Mouse (Mus musculus) hindbrain, embryonic 15.5 days (tissue): ENCODE data around the gene Sorl1. TPM values are rescaled to one million over a fixed set of nuclear protein-coding genes. Genes with fewer than 3 reads are reported as not detected.
A peak's percentile ranks its signal among the peaks of the same experiment; 100 is the strongest.
"Not testable (repeated sequence)": the region's sequence is repeated elsewhere in the genome, so short reads cannot be mapped to it uniquely, and the experiment has no call there.

Experiments
- ATAC-seq: fragments of 200-750 bp; cut with Nextera tagmentation; 2 replicates; pipeline ENCODE4 v1.8.0; 2017; ENCODE audit warnings: low read depth, moderate number of reproducible peaks, moderate TSS enrichment; ENCODE audit not compliant: low FRiP score
- H3K27ac ChIP-seq: fragments of 300-500 bp; sonication (generic); replicated peaks from 2 replicates; pipeline ENCODE4 v1.5.1; 2015; ENCODE audit warnings: mild to moderate bottlenecking, inconsistent platforms
- H3K27me3 ChIP-seq: fragments of 300-500 bp; sonication (generic); 2 replicates; pipeline ENCODE4 v1.6.1; 2015; ENCODE audit warnings: control low read depth, inconsistent platforms
- H3K36me3 ChIP-seq: fragments of 300-500 bp; sonication (generic); 2 replicates; pipeline ENCODE4 v1.6.1; 2015; ENCODE audit warnings: control low read depth, inconsistent platforms
- H3K4me1 ChIP-seq: fragments of 300-500 bp; sonication (generic); replicated peaks from 2 replicates; pipeline ENCODE4 v1.6.1; 2015; ENCODE audit warnings: control low read depth, inconsistent platforms
- H3K4me2 ChIP-seq: fragments of 300-500 bp; sonication (generic); 2 replicates; pipeline ENCODE4 v1.6.1; 2015; ENCODE audit warnings: moderate library complexity, mild to moderate bottlenecking, inconsistent platforms
- H3K4me3 ChIP-seq: fragments of 300-500 bp; sonication (generic); 2 replicates; pipeline ENCODE4 v1.5.1; 2015; ENCODE audit warnings: mild to moderate bottlenecking, inconsistent platforms
- H3K9ac ChIP-seq: fragments of 300-500 bp; sonication (generic); 2 replicates; pipeline ENCODE4 v1.6.1; 2015; ENCODE audit warnings: inconsistent platforms
- H3K9me3 ChIP-seq: fragments of 300-500 bp; sonication (generic); 2 replicates; pipeline ENCODE4 v1.6.1; 2016; ENCODE audit warnings: control low read depth, inconsistent platforms
- WGBS: fragments of 180-500 bp; shearing (Covaris S2); methylation state at CpG from one replicate; pipeline ENCODE4 v1.1.7; 2015; 5-methylcytosine and 5-hydroxymethylcytosine counted together
- polyA plus RNA-seq: library from polyadenylated mRNA; unstranded; fragments of >200 nt; fragmentation: Nextera tagmentation; extraction: Ambion mirVana; gene quantifications from 2 replicates; pipeline ENCODE4 v1.2.1, GENCODE M21; 2015

Sorl1 gene
- polyA plus RNA-seq, 1 experiment from 2014 or later: 12.4 TPM

- ATAC-seq: no peak
- H3K4me1 ChIP-seq: 0 out of 2 replicates have a peak, but pooled peaks cover under 1% of the 10 kb centered on the region
- H3K9ac ChIP-seq: no peak overlapping the region
- no peaks in the 10 kb centered on the region for H3K36me3 ChIP-seq
- H3K27me3 ChIP-seq: no peaks in the 10 kb centered on the region
- H3K4me3 ChIP-seq: no peak overlapping the region
- WGBS: 76% methylated on average over 8 of the region's 8 CpGs
- H3K27ac ChIP-seq: no peak overlapping the region
- H3K4me2 ChIP-seq: no peak overlapping the region
- H3K9me3 ChIP-seq: no peaks in the 10 kb centered on the region
Measured at GRCm38 (mm10) chr9:42062269-42062668, 61.8 kb downstream of the Sorl1 start.

DNA sequence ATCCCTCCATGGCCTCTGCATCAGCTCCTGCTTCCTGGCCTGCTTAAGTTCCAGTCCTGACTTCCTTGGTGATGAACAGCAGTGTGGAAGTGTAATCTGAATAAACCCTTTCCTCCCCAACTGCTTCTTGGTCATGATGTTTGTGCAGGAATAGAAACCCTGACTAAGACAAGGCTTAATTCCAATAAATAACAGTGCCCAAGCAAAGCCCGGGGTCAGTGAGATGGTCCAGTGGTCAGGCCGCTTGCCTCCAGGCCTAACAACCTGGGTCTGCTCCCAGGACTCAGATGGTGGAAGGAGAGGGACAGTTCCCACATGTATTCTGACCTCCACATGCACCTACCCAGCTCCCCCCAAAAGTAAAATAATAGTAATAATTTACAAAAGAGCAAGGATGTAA is 65.1 kb downstream of the Sorl1 start:
- not testable (repeated sequence) for H3K27me3 ChIP-seq, H3K4me3 ChIP-seq, H3K9ac ChIP-seq, ATAC-seq, H3K27ac ChIP-seq, H3K36me3 ChIP-seq, H3K4me2 ChIP-seq, H3K9me3 ChIP-seq
- WGBS: 91% methylated on average over 2 of the region's 2 CpGs
- peaks cover 16% of the 10 kb centered on the region for H3K4me1 ChIP-seq

- Histone ChIP-seq H3K4me1 (peaks cover 25% of the 10 kb centered on the region), H3K9ac (no peak overlapping the region), H3K4me2 (no peak overlapping the region), H3K4me3 (no peak overlapping the region), H3K9me3 (no peaks in the 10 kb centered on the region), H3K27me3 (no peaks in the 10 kb centered on the region), H3K27ac (no peak overlapping the region), H3K36me3 (no peaks in the 10 kb centered on the region)
- no peak for ATAC-seq
- WGBS: 92% methylated on average over 5 of the region's 5 CpGs
Measured at GRCm38 (mm10) chr9:42056591-42056990, 67.5 kb downstream of the Sorl1 start.

- WGBS: 76% methylated on average over 4 of the region's 4 CpGs
- Histone ChIP-seq H3K9me3 (no peaks in the 10 kb centered on the region), H3K27ac (peak overlapping the region; percentile 70), H3K27me3 (no peaks in the 10 kb centered on the region), H3K4me1 (peaks cover 25% of the 10 kb centered on the region), H3K9ac (no peak overlapping the region), H3K36me3 (no peaks in the 10 kb centered on the region), H3K4me2 (no peak overlapping the region), H3K4me3 (no peak overlapping the region)
- no peak for ATAC-seq
Measured at GRCm38 (mm10) chr9:42055378-42055777, 68.7 kb downstream of the Sorl1 start.

DNA sequence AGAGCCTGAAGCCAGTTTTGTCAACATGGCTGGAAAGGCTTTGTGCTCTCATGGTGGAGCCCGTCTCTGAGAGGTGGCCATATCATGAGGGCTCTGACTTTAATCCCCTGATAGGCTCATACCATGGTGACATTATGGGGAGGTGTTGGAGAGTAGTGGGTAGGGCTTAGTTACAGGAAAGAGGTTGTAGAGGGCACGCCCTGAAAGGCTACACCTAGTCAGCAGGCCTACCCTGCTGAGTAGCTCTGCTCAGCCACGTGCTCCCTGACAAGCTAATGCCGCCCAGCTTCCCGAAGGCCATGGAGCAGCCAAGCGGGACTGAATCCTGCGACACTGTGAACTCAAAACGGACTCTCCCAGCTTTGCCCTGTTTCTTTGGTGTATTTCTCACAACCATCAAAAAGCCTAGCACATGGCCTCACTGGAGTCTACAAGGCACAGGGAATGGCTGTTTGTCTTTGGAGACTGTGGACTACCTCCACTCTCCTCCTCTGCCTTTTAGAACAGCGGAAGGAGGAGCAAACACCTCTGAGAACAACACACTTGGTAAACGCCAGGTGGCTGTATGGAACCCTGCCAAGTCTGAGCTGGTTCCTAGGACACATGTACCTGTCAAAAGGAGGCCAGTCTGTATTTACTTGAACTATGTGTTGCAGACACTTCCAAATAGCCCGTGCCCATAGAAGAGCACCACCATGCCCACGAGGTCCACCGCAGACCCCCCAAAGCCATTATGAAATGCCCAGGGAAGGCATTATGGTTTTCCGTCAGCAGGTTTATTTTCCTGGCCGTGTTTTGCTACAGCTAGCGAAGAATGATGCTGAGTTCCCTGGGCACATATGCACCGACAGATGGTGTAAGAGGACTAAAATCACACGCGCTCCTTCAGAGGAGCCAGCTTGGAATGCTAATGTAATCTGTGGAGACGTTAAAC is 69.5 kb downstream of the Sorl1 start:
- no peaks in the 10 kb centered on the region for H3K27me3 ChIP-seq
- H3K27ac ChIP-seq: peak overlapping the region; percentile 70
- H3K9me3 ChIP-seq: no peaks in the 10 kb centered on the region
- H3K36me3 ChIP-seq: no peaks in the 10 kb centered on the region
- H3K4me2 ChIP-seq: no peak overlapping the region
- peak; percentile 76 for ATAC-seq
- no peak overlapping the region for H3K4me3 ChIP-seq
- no peak overlapping the region for H3K9ac ChIP-seq
- peaks cover 25% of the 10 kb centered on the region for H3K4me1 ChIP-seq
- 48% methylated on average over 20 of the region's 20 CpGs for WGBS

- ATAC-seq: no peak
- no peaks in the 10 kb centered on the region for H3K9me3 ChIP-seq
- no peak overlapping the region; the same call in 1 of the 2 replicates for H3K27ac ChIP-seq
- H3K36me3 ChIP-seq: no peaks in the 10 kb centered on the region
- 52% methylated on average over 12 of the region's 12 CpGs for WGBS
- H3K4me2 ChIP-seq: no peak overlapping the region
- H3K27me3 ChIP-seq: no peaks in the 10 kb centered on the region
- H3K4me3 ChIP-seq: no peak overlapping the region
- no peak overlapping the region for H3K9ac ChIP-seq
- H3K4me1 ChIP-seq: peaks cover 25% of the 10 kb centered on the region
Measured at GRCm38 (mm10) chr9:42053591-42054190, 70.4 kb downstream of the Sorl1 start.

GRCm38 (mm10) chr9:42052713-42053356 is 71.3 kb downstream of the Sorl1 start:
- WGBS: 68% methylated on average over 12 of the region's 12 CpGs
- no peak overlapping the region for H3K4me2 ChIP-seq
- no peak overlapping the region for H3K9ac ChIP-seq
- H3K4me1 ChIP-seq: peaks cover 32% of the 10 kb centered on the region
- no peaks in the 10 kb centered on the region for H3K27me3 ChIP-seq
- no peaks in the 10 kb centered on the region for H3K9me3 ChIP-seq
- H3K36me3 ChIP-seq: no peaks in the 10 kb centered on the region
- H3K27ac ChIP-seq: no peak overlapping the region
- ATAC-seq: no peak
- H3K4me3 ChIP-seq: no peak overlapping the region

GRCm38 (mm10) chr9:42048542-42048941 is 75.6 kb downstream of the Sorl1 start:
- Histone ChIP-seq H3K9ac (no peak overlapping the region), H3K4me3 (no peak overlapping the region), H3K9me3 (no peaks in the 10 kb centered on the region), H3K27ac (no peak overlapping the region), H3K27me3 (no peaks in the 10 kb centered on the region), H3K4me2 (no peak overlapping the region), H3K4me1 (peaks cover 14% of the 10 kb centered on the region), H3K36me3 (peaks cover 5% of the 10 kb centered on the region; the same call in 1 of the 2 replicates)
- WGBS: 52% methylated on average over 2 of the region's 2 CpGs
- ATAC-seq: no peak

DNA sequence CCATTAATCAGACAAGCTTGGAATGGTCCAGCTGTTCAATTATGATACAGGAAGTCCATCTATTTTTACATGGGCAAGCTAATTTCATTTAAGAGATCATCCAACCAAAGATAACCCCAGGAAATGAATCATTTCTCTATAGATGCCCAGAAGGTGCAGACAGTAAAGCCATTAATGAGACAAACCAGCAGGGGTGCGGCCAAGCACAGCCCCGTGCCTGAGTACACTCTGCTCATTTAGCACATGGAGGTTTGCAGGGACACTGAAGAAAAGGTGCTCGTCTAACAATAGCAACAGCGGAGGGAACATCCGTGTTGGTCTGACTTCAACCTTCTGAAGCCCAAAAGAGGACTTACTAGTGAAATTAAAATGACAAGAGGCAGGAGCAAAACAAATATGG is 76.3 kb downstream of the Sorl1 start:
- Histone ChIP-seq H3K9ac (no peak overlapping the region), H3K27me3 (no peaks in the 10 kb centered on the region), H3K4me1 (peaks cover 9% of the 10 kb centered on the region), H3K9me3 (no peaks in the 10 kb centered on the region), H3K27ac (no peak overlapping the region), H3K4me2 (no peak overlapping the region), H3K4me3 (no peak overlapping the region), H3K36me3 (peaks cover 8% of the 10 kb centered on the region)
- ATAC-seq: no peak
- WGBS: 60% methylated on average over 5 of the region's 5 CpGs

- Histone ChIP-seq H3K27me3 (no peaks in the 10 kb centered on the region), H3K27ac (no peak overlapping the region), H3K4me3 (no peak overlapping the region), H3K4me1 (peaks cover 9% of the 10 kb centered on the region), H3K9ac (no peak overlapping the region), H3K9me3 (no peaks in the 10 kb centered on the region), H3K4me2 (no peak overlapping the region), H3K36me3 (peaks cover 8% of the 10 kb centered on the region)
- WGBS: 91% methylated on average over 11 of the region's 11 CpGs
- no peak for ATAC-seq
Measured at GRCm38 (mm10) chr9:42046248-42046647, 77.8 kb downstream of the Sorl1 start.

GRCm38 (mm10) chr9:42044651-42045050 is 79.4 kb downstream of the Sorl1 start:
- Histone ChIP-seq H3K4me2 (no peak overlapping the region), H3K36me3 (peaks cover 8% of the 10 kb centered on the region), H3K9ac (no peak overlapping the region), H3K9me3 (no peaks in the 10 kb centered on the region), H3K4me1 (peaks cover 12% of the 10 kb centered on the region), H3K27ac (no peak overlapping the region), H3K4me3 (no peak overlapping the region), H3K27me3 (no peaks in the 10 kb centered on the region)
- ATAC-seq: no peak
- WGBS: 90% methylated on average over 8 of the region's 8 CpGs

- 92% methylated on average over 8 of the region's 8 CpGs for WGBS
- no peaks in the 10 kb centered on the region for H3K9me3 ChIP-seq
- ATAC-seq: no peak
- H3K27me3 ChIP-seq: no peaks in the 10 kb centered on the region
- no peak overlapping the region for H3K4me3 ChIP-seq
- peaks cover 18% of the 10 kb centered on the region for H3K4me1 ChIP-seq
- H3K4me2 ChIP-seq: no peak overlapping the region
- H3K27ac ChIP-seq: no peak overlapping the region
- H3K9ac ChIP-seq: no peak overlapping the region
- H3K36me3 ChIP-seq: peaks cover 8% of the 10 kb centered on the region
Measured at GRCm38 (mm10) chr9:42043934-42044333, 80.2 kb downstream of the Sorl1 start.
